ENCODE assay signal across 16 mouse cellular contexts in the genomic region with DNA sequence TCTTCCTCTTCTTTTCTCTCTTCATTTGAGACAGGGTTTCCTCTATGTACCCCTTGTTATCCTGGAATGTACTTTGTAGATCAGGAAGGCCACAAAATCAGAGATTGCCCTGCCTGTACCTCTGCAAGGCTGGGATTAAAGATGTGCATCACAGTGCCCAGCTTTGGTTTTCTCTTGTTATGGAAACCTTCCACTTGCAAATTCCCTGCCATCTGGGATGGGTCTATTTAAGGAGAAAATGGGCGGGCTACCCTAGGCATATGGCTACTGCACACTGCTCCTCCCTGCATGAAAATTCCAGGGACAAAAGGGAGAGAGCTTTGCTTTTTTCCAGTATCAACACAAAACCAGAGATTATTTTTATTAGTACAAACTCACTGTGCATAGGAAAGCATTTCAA.
A peak's percentile ranks its signal among the peaks of the same experiment; 100 is the strongest.
DNase-seq lines count a peak whose midpoint lies in the region; ATAC-seq lines count a peak whose summit lies in the region.
"Had no signal": no experiment of that assay in that cellular context is flagged by ENCODE, and none has a peak within 500 bp of the region (broad histone marks: within the 10 kb centered on the region; RNA-seq: fewer than 3 reads in every experiment).

No protein-coding gene starts in this region.

- WGBS in liver, embryonic 11.5 days: 78% methylated on average over 1 of the region's 1 CpGs

- H3K27me3 ChIP-seq in liver, embryonic 11.5 days (replicated peaks; ENCODE audit: control insufficient read depth, insufficient read depth, low read length): no peaks in the 10 kb centered on the region
- H3K27me3 ChIP-seq: embryonic facial prominence, embryonic 15.5 days; limb, embryonic 15.5 days; lung, embryonic 15.5 days; megakaryocyte, embryonic 14.5 days had no signal

- H3K9ac ChIP-seq in liver, embryonic 11.5 days (ENCODE audit: low read depth, low read length): no peak overlapping the region
- H3K9ac ChIP-seq: embryonic facial prominence, embryonic 15.5 days; limb, embryonic 15.5 days; lung, embryonic 15.5 days had no signal

- H3K36me3 ChIP-seq in liver, embryonic 11.5 days (ENCODE audit: control insufficient read depth, insufficient read depth, low read length): no peaks in the 10 kb centered on the region
- H3K36me3 ChIP-seq: embryonic facial prominence, embryonic 15.5 days; heart, embryonic 10.5 days; limb, embryonic 15.5 days; lung, embryonic 15.5 days had no signal

- H3K4me3 ChIP-seq in liver, embryonic 11.5 days (ENCODE audit: low read depth, low read length): no peak overlapping the region
- H3K4me3 ChIP-seq: embryonic facial prominence, embryonic 15.5 days; heart, embryonic 10.5 days; limb, embryonic 15.5 days; lung, embryonic 15.5 days; megakaryocyte, embryonic 14.5 days had no signal

- no peak for DNase-seq in cerebellum, postnatal 4 days (ENCODE audit: low spot score in 2 of 2)
- DNase-seq in right cerebral cortex, adult 18-20 months: peak; percentile 58
- no peak for DNase-seq in right cerebral cortex, postnatal 14 days
- peak; percentile 36 to 38 for DNase-seq in left cerebral cortex, adult 18-20 months (ENCODE audit: low spot score in 2 of 2)
- no peak for DNase-seq in kidney, postnatal 14 days
- DNase-seq in liver, embryonic 11.5 days (ENCODE audit: low spot score): no peak
- DNase-seq: adrenal gland, postnatal 25 days; heart, postnatal 4 days had no signal

- no peaks in the 10 kb centered on the region for H3K4me1 ChIP-seq in liver, embryonic 11.5 days (replicated peaks; ENCODE audit: control insufficient read depth, insufficient read depth, low read length)
- H3K4me1 ChIP-seq: heart, embryonic 10.5 days; lung, embryonic 15.5 days; megakaryocyte, embryonic 14.5 days had no signal

- ATAC-seq in cerebellum, adult (ENCODE audit: insufficient number of reproducible peaks, low FRiP score, low TSS enrichment): peak; percentile 95
- ATAC-seq in liver, embryonic 11.5 days (replicated peaks; ENCODE audit: low FRiP score): no peak
- ATAC-seq in inflammation-experienced regulatory T-cells, adult 6 months: no peak

- H3K4me2 ChIP-seq in liver, embryonic 11.5 days: no peak overlapping the region
- H3K4me2 ChIP-seq: embryonic facial prominence, embryonic 15.5 days; limb, embryonic 15.5 days; lung, embryonic 15.5 days had no signal

- no peaks in the 10 kb centered on the region for H3K9me3 ChIP-seq in liver, embryonic 11.5 days (ENCODE audit: control insufficient read depth, low read length)
- H3K9me3 ChIP-seq: embryonic facial prominence, embryonic 15.5 days; heart, embryonic 10.5 days; limb, embryonic 15.5 days; lung, embryonic 15.5 days had no signal

- H3K27ac ChIP-seq in liver, embryonic 11.5 days (ENCODE audit: low read depth, low read length): no peak overlapping the region
- H3K27ac ChIP-seq: embryonic facial prominence, embryonic 15.5 days; heart, embryonic 10.5 days; kidney, postnatal 0 days; limb, embryonic 15.5 days; lung, embryonic 15.5 days had no signal

Comparison
In these comparisons a context has a peak if more than half of its experiments do, and no peak if none do; other contexts are left out.
1. DNase-seq: peak in right cerebral cortex, adult 18-20 months (single experiment) and left cerebral cortex, adult 18-20 months (2 of 2); none in cerebellum, postnatal 4 days (0 of 2), right cerebral cortex, postnatal 14 days (single experiment), kidney, postnatal 14 days (single experiment) and liver, embryonic 11.5 days (single experiment).